Mouse (Mus musculus) testis, adult 2 months (tissue): ENCODE measurements around the gene Wsb1.

ENCODE experiments used
- CTCF ChIP-seq: fragments of 200-500 bp; IDR thresholded peaks from 2 replicates; pipeline ENCODE4 v1.5.1; 2012; ENCODE audit warnings: low read depth, mild to moderate bottlenecking, inconsistent platforms, low read length, moderate library complexity; ENCODE audit not compliant: control insufficient read depth, insufficient read depth, insufficient replicate concordance
- POLR2A ChIP-seq: fragments of 200-500 bp; IDR thresholded peaks from 2 replicates; pipeline ENCODE4 v1.6.1; 2012; ENCODE audit warnings: low read depth, mild to moderate bottlenecking, inconsistent platforms, low read length, moderate library complexity; ENCODE audit not compliant: control insufficient read depth

- TF ChIP-seq CTCF, result no peak
- no peak for TF ChIP-seq POLR2A
Measured at GRCm38 (mm10) chr11:79209882-79210471, 44.5 kb downstream of the Wsb1 start.
